ENCODE assay signal across 14 mouse cellular contexts in the genomic region with DNA sequence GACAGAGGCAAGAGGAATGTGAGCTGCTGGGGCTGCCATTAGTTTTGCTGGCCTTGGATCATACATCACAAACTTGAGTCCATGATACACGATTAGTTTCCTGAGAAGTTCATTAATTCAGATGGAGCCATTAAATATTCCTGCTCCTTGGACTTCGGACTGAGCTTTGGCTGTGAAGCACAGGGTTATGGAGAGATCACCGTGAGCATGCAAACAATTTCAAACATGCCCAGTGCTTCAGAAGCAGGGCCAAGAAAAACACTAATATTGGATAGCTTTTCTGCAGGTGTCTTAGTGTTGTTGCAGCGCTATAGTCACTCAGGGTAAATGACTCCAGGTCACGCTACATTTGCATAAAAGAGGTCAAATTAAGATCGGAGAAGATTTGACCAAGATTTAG.
"Had no signal": no experiment of that assay in that cellular context is flagged by ENCODE, and none has a peak within 500 bp of the region (broad histone marks: within the 10 kb centered on the region; RNA-seq: fewer than 3 reads in every experiment).

No protein-coding gene starts in this region.

- H3K27me3 ChIP-seq: intestine, embryonic 15.5 days; liver, embryonic 15.5 days; midbrain, embryonic 13.5 days; neural tube, embryonic 15.5 days had no signal

- ATAC-seq: intestine, embryonic 15.5 days; lung, postnatal 0 days; midbrain, embryonic 13.5 days had no signal

- H3K4me1 ChIP-seq: intestine, embryonic 15.5 days; limb, embryonic 12.5 days; liver, embryonic 15.5 days had no signal

- H3K36me3 ChIP-seq: intestine, embryonic 15.5 days had no signal

- H3K4me2 ChIP-seq: intestine, embryonic 15.5 days; limb, embryonic 12.5 days; liver, embryonic 11.5 days; liver, embryonic 15.5 days; midbrain, embryonic 13.5 days; neural tube, embryonic 15.5 days had no signal

- H3K4me3 ChIP-seq: intestine, embryonic 15.5 days; limb, embryonic 12.5 days; liver, embryonic 15.5 days; midbrain, embryonic 13.5 days; myocyte; neural tube, embryonic 15.5 days had no signal

- H3K27ac ChIP-seq: intestine, embryonic 15.5 days; limb, embryonic 12.5 days; liver, embryonic 15.5 days; midbrain, embryonic 13.5 days; neural tube, embryonic 15.5 days had no signal

- H3K9me3 ChIP-seq: intestine, embryonic 15.5 days; limb, embryonic 12.5 days; liver, embryonic 15.5 days; midbrain, embryonic 13.5 days; neural tube, embryonic 15.5 days had no signal

- H3K9ac ChIP-seq: intestine, embryonic 15.5 days; limb, embryonic 12.5 days; liver, embryonic 15.5 days; midbrain, embryonic 13.5 days; neural tube, embryonic 15.5 days had no signal

- DNase-seq: layer of hippocampus, postnatal 36 days; lung, adult 2 months; lung, postnatal 36 days; right cerebral cortex, adult 18-20 months; right cerebral cortex, postnatal 25 days; thymus, postnatal 36 days had no signal
